Mouse (Mus musculus): ENCODE measurements around the gene 4933415A04Rik. TPM values are rescaled to one million over a fixed set of nuclear protein-coding genes. Genes with fewer than 3 reads are reported as not detected.
A peak's percentile ranks its signal among the peaks of the same experiment; 100 is the strongest.

Gene 4933415A04Rik
- total and polyA plus RNA-seq, 2 experiments: not detected

- H3K4me1 ChIP-seq (ENCODE audit: control insufficient read depth, insufficient read depth, low read length): peaks cover 13% of the 10 kb centered on the region
- H3K36me3 ChIP-seq (ENCODE audit: control insufficient read depth, insufficient read depth, low read length): no peaks in the 10 kb centered on the region
- no peak overlapping the region for H3K9ac ChIP-seq (ENCODE audit: low read depth, low read length)
- no peak for DNase-seq (ENCODE audit: extremely low read depth, low read depth, low spot score)
- no peak overlapping the region for H3K27ac ChIP-seq (replicated peaks; ENCODE audit: insufficient read depth, low read depth, low read length)
- TF ChIP-seq POLR2A (IDR thresholded peaks at IDR 0.05; ENCODE audit: extremely low read depth, insufficient read depth, low read length) (no peak), CTCF (IDR thresholded peaks at IDR 0.05; ENCODE audit: low read depth, low read length) (no peak)
- H3K4me3 ChIP-seq (ENCODE audit: insufficient read depth, low read depth, low read length): no peak overlapping the region
- no peaks in the 10 kb centered on the region for H3K79me2 ChIP-seq (ENCODE audit: control insufficient read depth, insufficient read depth, low read length)
- 94% methylated on average over 6 of the region's 6 CpGs for WGBS
- H3K27me3 ChIP-seq (ENCODE audit: control insufficient read depth, insufficient read depth, low read length): no peaks in the 10 kb centered on the region
Observed at GRCm38 (mm10) chr11:43552675-43553074, 34.2 kb upstream of the 4933415A04Rik start.

DNA sequence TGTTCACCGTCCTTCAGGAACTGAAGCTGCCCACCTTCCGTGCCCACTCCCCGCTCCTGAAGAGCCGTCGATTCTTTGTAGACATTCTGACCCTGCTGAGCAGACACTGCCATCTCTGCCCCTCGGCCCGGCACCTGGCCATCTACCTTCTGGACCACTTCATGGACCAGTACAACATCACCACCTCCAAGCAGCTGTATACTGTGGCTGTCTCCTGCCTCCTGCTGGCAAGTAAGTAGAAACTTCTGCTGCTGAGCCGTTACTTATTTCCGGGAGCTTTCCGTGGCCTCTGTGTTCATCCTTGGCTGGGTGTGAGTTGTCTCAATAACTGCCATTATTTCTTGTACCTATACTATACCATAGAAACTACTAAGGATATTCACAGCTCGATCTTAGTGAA lies 30.3 kb upstream of the 4933415A04Rik start:
- DNase-seq (ENCODE audit: extremely low read depth, low read depth, low spot score): peak; percentile 19
- Histone ChIP-seq H3K36me3 (ENCODE audit: control insufficient read depth, insufficient read depth, low read length) (no peaks in the 10 kb centered on the region), H3K79me2 (ENCODE audit: control insufficient read depth, insufficient read depth, low read length) (no peaks in the 10 kb centered on the region), H3K4me1 (ENCODE audit: control insufficient read depth, insufficient read depth, low read length) (peaks cover 4% of the 10 kb centered on the region), H3K27ac (replicated peaks; ENCODE audit: insufficient read depth, low read depth, low read length) (no peak overlapping the region), H3K27me3 (ENCODE audit: control insufficient read depth, insufficient read depth, low read length) (no peaks in the 10 kb centered on the region), H3K9ac (ENCODE audit: low read depth, low read length) (no peak overlapping the region), H3K4me3 (ENCODE audit: insufficient read depth, low read depth, low read length) (no peak overlapping the region)
- WGBS: 74% methylated on average over 11 of the region's 11 CpGs
- TF ChIP-seq POLR2A (IDR thresholded peaks at IDR 0.05; ENCODE audit: extremely low read depth, insufficient read depth, low read length) (no peak), CTCF (IDR thresholded peaks at IDR 0.05; ENCODE audit: low read depth, low read length) (peak; percentile 52)

GRCm38 (mm10) chr11:43559515-43560292 lies 27.1 kb upstream of the 4933415A04Rik start:
- no peaks in the 10 kb centered on the region for H3K4me1 ChIP-seq (ENCODE audit: control insufficient read depth, insufficient read depth, low read length)
- no peaks in the 10 kb centered on the region for H3K27me3 ChIP-seq (ENCODE audit: control insufficient read depth, insufficient read depth, low read length)
- WGBS: 64% methylated on average over 6 of the region's 6 CpGs
- no peaks in the 10 kb centered on the region for H3K36me3 ChIP-seq (ENCODE audit: control insufficient read depth, insufficient read depth, low read length)
- no peak overlapping the region for H3K9ac ChIP-seq (ENCODE audit: low read depth, low read length)
- H3K27ac ChIP-seq (replicated peaks; ENCODE audit: insufficient read depth, low read depth, low read length): no peak overlapping the region
- TF ChIP-seq POLR2A (IDR thresholded peaks at IDR 0.05; ENCODE audit: extremely low read depth, insufficient read depth, low read length) (no peak), CTCF (IDR thresholded peaks at IDR 0.05; ENCODE audit: low read depth, low read length) (no peak)
- no peaks in the 10 kb centered on the region for H3K79me2 ChIP-seq (ENCODE audit: control insufficient read depth, insufficient read depth, low read length)
- no peak overlapping the region for H3K4me3 ChIP-seq (ENCODE audit: insufficient read depth, low read depth, low read length)
- DNase-seq (ENCODE audit: extremely low read depth, low read depth, low spot score): no peak

GRCm38 (mm10) chr11:43563654-43564244 lies 23.1 kb upstream of the 4933415A04Rik start:
- Histone ChIP-seq H3K27ac (replicated peaks; ENCODE audit: insufficient read depth, low read depth, low read length) (no peak overlapping the region), H3K4me3 (ENCODE audit: insufficient read depth, low read depth, low read length) (no peak overlapping the region), H3K4me1 (ENCODE audit: control insufficient read depth, insufficient read depth, low read length) (no peaks in the 10 kb centered on the region), H3K27me3 (ENCODE audit: control insufficient read depth, insufficient read depth, low read length) (no peaks in the 10 kb centered on the region), H3K36me3 (ENCODE audit: control insufficient read depth, insufficient read depth, low read length) (no peaks in the 10 kb centered on the region), H3K79me2 (ENCODE audit: control insufficient read depth, insufficient read depth, low read length) (no peaks in the 10 kb centered on the region), H3K9ac (ENCODE audit: low read depth, low read length) (no peak overlapping the region)
- no peak for DNase-seq (ENCODE audit: extremely low read depth, low read depth, low spot score)
- WGBS: 55% methylated on average over 10 of the region's 10 CpGs
- TF ChIP-seq POLR2A (IDR thresholded peaks at IDR 0.05; ENCODE audit: extremely low read depth, insufficient read depth, low read length): no peak

DNA sequence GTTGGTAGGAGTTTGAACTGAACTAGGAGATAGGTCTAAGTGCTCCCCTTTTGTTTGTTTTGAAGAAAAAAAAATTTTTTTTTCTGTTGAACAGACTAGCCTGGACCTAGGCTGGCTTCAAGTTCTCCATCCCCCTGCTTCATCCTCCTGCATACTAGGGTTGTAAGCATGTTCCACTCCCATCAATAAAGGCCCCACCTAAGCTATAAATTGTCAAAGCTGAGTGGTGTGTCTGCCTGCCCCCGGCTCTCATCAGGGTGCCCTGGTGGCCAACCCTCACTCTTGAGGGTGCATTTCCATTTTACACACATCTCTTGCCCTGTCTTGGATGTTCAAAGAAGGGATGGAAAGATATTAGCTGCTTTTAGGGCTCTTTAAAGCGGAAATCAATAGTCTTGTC lies 21.4 kb upstream of the 4933415A04Rik start:
- Histone ChIP-seq H3K9ac (ENCODE audit: low read depth, low read length) (no peak overlapping the region), H3K4me1 (ENCODE audit: control insufficient read depth, insufficient read depth, low read length) (no peaks in the 10 kb centered on the region), H3K79me2 (ENCODE audit: control insufficient read depth, insufficient read depth, low read length) (no peaks in the 10 kb centered on the region), H3K27me3 (ENCODE audit: control insufficient read depth, insufficient read depth, low read length) (no peaks in the 10 kb centered on the region), H3K36me3 (ENCODE audit: control insufficient read depth, insufficient read depth, low read length) (no peaks in the 10 kb centered on the region), H3K4me3 (ENCODE audit: insufficient read depth, low read depth, low read length) (no peak overlapping the region), H3K27ac (replicated peaks; ENCODE audit: insufficient read depth, low read depth, low read length) (no peak overlapping the region)
- WGBS: 79% methylated on average over 2 of the region's 2 CpGs
- DNase-seq (ENCODE audit: extremely low read depth, low read depth, low spot score): no peak
- TF ChIP-seq POLR2A (IDR thresholded peaks at IDR 0.05; ENCODE audit: extremely low read depth, insufficient read depth, low read length) (no peak), CTCF (IDR thresholded peaks at IDR 0.05; ENCODE audit: low read depth, low read length) (no peak)

GRCm38 (mm10) chr11:43565852-43566251 lies 21.0 kb upstream of the 4933415A04Rik start:
- Histone ChIP-seq H3K27me3 (ENCODE audit: control insufficient read depth, insufficient read depth, low read length) (no peaks in the 10 kb centered on the region), H3K27ac (replicated peaks; ENCODE audit: insufficient read depth, low read depth, low read length) (no peak overlapping the region), H3K79me2 (ENCODE audit: control insufficient read depth, insufficient read depth, low read length) (no peaks in the 10 kb centered on the region), H3K9ac (ENCODE audit: low read depth, low read length) (no peak overlapping the region), H3K4me1 (ENCODE audit: control insufficient read depth, insufficient read depth, low read length) (no peaks in the 10 kb centered on the region), H3K36me3 (ENCODE audit: control insufficient read depth, insufficient read depth, low read length) (no peaks in the 10 kb centered on the region), H3K4me3 (ENCODE audit: insufficient read depth, low read depth, low read length) (no peak overlapping the region)
- DNase-seq (ENCODE audit: extremely low read depth, low read depth, low spot score): no peak
- no peak for TF ChIP-seq POLR2A (IDR thresholded peaks at IDR 0.05; ENCODE audit: extremely low read depth, insufficient read depth, low read length)
- no peak for TF ChIP-seq CTCF (IDR thresholded peaks at IDR 0.05; ENCODE audit: low read depth, low read length)
- WGBS: 67% methylated on average over 8 of the region's 8 CpGs

Data from liver, adult 2 months (tissue).